Mouse (Mus musculus): ENCODE data around the gene Snap47.
"Not testable (repeated sequence)": the region's sequence is repeated elsewhere in the genome, so short reads cannot be mapped to it uniquely, and the experiment has no call there.

Snap47 gene

GRCm38 (mm10) chr11:59367955-59368354 lies 83.0 kb downstream of the Snap47 start:
- not testable (repeated sequence) for DNase-seq (ENCODE audit: low spot score)

- no peak for DNase-seq (ENCODE audit: low spot score)
Observed at GRCm38 (mm10) chr11:59366633-59367032, 84.4 kb downstream of the Snap47 start.

GRCm38 (mm10) chr11:59366031-59366430 lies 85.0 kb downstream of the Snap47 start:
- DNase-seq (ENCODE audit: low spot score) = no peak

- no peak for DNase-seq (ENCODE audit: low spot score)
Observed at GRCm38 (mm10) chr11:59364417-59364816, 86.6 kb downstream of the Snap47 start.

GRCm38 (mm10) chr11:59364007-59364406 lies 87.0 kb downstream of the Snap47 start:
- DNase-seq (ENCODE audit: low spot score) = no peak

- no peak for DNase-seq (ENCODE audit: low spot score)
Observed at GRCm38 (mm10) chr11:59361291-59361690, 89.7 kb downstream of the Snap47 start.
